Mouse (Mus musculus): ENCODE measurements around the gene Dclk1.

Gene Dclk1

DNA sequence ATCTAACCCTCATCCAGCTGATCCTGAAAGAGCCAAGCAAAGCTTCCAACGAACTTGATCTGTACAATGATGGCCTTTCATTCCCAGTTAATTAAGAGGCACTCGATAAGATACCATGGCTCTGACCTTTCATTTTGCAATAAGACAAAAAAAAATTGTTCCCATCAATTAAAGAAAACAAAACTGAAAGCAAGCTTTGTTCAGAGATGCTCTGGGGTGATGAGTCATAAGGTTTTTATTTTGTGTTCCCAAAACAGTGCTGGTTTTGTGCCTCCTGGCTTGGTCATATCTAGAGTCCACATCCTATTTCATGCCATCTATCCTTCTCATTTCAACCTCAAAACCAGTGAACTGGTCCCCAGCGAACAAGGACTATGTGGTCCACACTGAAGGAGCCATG is 91.3 kb downstream of the Dclk1 start:
- peak; percentile 95 for DNase-seq (ENCODE audit: inconsistent ontology term)

- DNase-seq (ENCODE audit: inconsistent ontology term), result no peak
These were observed 94.7 kb downstream of the Dclk1 start for GRCm38 (mm10) chr3:55336895-55337294.

- no peak for DNase-seq (ENCODE audit: inconsistent ontology term)
These were observed 95.5 kb downstream of the Dclk1 start for GRCm38 (mm10) chr3:55337671-55338070.

DNA sequence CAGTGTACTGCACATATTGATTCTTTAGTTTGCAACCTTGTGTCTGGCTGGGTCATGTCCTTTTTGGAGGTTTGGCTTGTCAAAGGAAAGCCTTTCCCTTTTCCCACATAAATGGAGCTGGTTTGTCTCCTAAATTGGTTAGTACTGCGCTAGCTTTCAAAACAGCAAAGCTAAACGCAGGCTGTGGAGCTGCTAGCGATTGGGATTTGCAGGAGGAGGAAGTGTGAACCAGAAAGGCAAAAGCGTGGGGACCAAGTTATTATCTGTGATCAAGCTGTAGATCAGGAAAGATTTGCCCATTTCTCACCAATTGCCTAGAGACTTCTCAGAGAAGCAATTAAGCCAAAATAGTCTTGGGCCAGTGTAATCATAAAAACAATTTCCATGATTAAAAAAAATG is 100.3 kb downstream of the Dclk1 start:
- no peak for DNase-seq (ENCODE audit: inconsistent ontology term)

GRCm38 (mm10) chr3:55347371-55348025 is 105.3 kb downstream of the Dclk1 start:
- no peak for DNase-seq (ENCODE audit: inconsistent ontology term)

- no peak for DNase-seq (ENCODE audit: inconsistent ontology term)
These were observed 105.8 kb downstream of the Dclk1 start for GRCm38 (mm10) chr3:55348026-55348390.

- DNase-seq (ENCODE audit: inconsistent ontology term), result no peak
These were observed 108.0 kb downstream of the Dclk1 start for GRCm38 (mm10) chr3:55350194-55350593.

DNA sequence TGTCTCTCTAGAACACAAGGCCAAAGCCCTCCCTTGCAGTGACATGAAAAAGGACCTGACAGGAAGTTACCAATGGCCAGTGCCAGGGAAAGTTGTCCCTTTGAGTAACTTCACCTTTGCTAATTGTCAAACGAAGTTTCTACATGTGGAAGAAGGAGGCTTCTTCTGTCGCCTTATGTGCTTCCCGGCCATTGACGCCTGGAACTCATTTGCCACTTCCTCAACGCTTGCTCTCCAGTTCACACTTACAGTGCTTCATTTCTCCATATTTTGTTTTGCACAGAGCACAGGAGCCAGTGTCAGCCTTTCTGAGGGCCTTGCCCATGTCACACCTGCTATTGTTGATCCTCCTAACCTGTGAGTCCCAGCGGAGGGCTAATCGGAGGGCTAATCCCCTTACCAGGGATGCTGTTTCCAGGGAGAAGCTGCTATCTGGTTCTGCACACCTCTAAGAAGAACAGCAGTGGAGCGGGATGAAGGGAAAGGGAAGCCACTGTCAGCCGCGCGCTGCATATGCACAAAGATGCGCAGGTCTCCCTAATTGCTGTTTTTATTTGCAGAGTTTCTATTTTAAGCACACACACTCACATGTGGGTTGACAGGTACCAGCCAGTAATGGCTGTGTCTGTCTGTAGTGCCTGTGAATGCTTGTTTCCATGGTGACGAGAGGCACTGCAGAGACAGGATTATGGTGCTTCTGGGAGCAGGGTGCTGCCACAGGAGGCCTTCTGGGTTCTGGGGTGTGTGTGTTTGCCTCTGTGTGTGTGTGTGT is 109.3 kb downstream of the Dclk1 start:
- DNase-seq (ENCODE audit: inconsistent ontology term), result no peak

GRCm38 (mm10) chr3:55352529-55352928 is 110.4 kb downstream of the Dclk1 start:
- DNase-seq (ENCODE audit: inconsistent ontology term), result peak; percentile 76

- DNase-seq (ENCODE audit: inconsistent ontology term), result no peak
These were observed 111.0 kb downstream of the Dclk1 start for GRCm38 (mm10) chr3:55353169-55353568.

DNA sequence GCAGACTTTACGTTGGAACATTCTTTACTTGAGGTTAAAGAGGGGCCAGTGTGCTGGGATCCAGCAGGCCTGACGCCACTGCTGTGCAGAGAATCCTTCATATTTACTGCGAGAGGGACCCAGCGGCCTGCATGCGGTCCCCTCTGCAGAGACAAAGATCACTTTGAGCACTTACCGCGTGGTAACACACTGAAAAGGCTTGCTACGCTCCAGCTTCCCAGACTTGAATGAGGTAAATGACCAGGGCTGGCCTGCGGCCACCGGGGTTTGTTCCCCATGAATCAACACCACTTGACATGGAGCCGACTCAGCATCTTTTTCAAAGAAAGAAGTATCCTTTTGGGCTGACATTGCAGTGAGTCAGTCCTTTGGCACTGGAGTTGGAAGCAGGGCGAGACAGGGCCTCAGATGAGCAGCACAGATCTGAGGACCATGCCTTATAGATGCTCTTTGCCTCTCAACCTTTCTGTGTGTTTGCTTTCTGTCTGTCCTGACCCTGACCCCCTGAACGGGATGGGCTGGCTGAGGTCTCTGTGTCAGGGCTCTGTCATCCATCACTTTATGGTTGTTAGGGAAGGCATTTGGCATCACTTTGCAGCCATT is 111.8 kb downstream of the Dclk1 start:
- peak; percentile 99 for DNase-seq (ENCODE audit: inconsistent ontology term)

DNA sequence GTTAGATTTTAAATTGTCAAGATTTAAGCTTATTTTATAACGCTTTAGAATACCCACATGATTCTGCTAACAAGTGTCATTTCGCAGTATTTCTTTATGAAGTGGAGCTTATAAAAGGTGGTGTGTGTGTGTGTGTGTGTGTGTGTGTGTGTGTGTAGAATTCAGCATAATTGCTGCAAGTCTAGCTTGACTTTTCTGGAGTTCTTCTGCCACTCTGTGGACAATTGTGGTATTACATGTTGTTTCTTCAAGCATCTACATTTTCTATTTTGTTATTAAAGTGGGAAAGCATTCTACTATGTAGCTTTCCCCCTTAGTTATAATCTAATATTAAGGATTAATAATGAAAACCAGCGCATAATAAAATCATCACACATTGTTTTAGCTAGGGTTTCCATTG is 112.6 kb downstream of the Dclk1 start:
- DNase-seq (ENCODE audit: inconsistent ontology term), result no peak

DNA sequence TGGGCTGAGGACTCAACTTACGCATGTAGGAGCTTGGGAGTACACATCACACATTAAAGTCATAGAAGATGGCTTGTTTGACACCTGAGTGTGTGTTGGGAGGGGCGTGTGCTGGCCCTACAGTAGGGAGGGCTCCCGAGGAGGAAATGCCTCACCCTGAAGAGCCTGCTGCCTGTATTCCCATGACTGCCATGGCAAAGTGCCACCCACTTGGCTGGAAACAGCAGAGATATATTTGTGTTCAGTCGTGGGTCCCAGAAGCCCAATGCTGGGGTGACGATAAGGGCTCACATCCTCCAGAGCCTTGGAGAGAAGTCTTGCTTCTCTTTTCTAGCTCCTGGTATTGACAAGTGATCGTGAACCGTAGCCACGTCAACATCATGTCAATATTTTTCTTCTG is 116.3 kb downstream of the Dclk1 start:
- no peak for DNase-seq (ENCODE audit: inconsistent ontology term)

- peak; percentile 63 for DNase-seq (ENCODE audit: inconsistent ontology term)
These were observed 118.7 kb downstream of the Dclk1 start for GRCm38 (mm10) chr3:55360836-55361235.

- DNase-seq (ENCODE audit: inconsistent ontology term), result peak; percentile 35
These were observed 125.0 kb downstream of the Dclk1 start for GRCm38 (mm10) chr3:55367166-55367565.

DNA sequence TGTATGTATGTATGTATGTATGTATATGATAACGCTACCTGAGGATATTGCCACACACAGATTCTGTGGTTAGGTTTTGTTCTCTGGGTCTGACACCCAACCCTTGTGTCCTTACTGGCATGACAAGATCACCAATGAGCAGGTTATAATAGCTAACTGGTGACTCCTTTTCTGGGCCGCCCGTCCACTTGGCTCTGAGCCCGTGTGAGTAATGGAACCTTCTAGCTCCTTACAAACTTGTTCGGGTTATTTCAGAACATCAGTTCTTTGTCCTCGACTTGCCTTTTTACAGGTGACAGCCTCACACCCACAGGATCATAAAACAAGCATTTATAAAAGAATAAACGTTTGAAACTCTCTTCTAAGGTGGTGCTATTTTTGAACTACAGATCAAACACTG is 127.0 kb downstream of the Dclk1 start:
- peak; percentile 50 for DNase-seq (ENCODE audit: inconsistent ontology term)

DNA sequence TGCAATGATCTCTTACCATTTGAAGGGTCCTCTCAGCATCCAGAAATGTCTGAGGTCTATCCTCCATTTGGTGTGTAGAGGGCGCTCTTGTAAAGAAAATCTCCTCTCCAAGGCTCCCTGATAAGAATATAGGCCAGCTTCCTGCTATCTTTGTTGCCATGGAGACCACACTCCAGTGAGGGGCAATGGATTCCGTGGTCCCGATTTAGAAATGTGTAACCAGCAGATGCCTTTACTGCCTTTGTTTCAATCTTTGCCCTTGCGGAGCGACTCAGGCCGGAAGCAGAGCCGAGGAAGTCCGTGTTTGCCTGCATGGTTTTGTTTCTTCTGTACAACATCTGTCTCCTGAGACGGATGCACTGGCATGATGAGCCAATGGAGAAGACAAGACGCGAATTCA is 131.5 kb downstream of the Dclk1 start:
- DNase-seq (ENCODE audit: inconsistent ontology term), result peak; percentile 55

GRCm38 (mm10) chr3:55378591-55378990 is 136.4 kb downstream of the Dclk1 start:
- DNase-seq (ENCODE audit: inconsistent ontology term), result no peak

DNA sequence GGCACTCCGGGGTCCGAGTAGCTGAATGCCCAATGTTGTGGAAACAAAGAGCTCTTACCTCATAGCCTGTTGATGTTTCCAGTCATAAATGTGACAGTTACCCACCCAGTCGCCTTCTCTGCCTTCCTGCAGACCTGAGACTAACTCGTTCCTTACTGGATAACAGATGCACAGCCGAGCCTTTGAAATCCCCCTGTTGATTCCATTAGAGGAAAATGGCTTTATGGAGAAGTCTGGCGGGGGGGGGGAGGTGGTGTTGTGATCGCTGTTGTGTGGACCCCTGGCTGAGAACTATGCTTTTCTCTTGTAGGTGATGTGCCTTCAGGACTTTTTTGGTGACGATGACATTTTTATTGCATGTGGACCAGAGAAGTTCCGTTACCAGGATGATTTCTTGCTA is 138.3 kb downstream of the Dclk1 start:
- no peak for DNase-seq (ENCODE audit: inconsistent ontology term)

DNA sequence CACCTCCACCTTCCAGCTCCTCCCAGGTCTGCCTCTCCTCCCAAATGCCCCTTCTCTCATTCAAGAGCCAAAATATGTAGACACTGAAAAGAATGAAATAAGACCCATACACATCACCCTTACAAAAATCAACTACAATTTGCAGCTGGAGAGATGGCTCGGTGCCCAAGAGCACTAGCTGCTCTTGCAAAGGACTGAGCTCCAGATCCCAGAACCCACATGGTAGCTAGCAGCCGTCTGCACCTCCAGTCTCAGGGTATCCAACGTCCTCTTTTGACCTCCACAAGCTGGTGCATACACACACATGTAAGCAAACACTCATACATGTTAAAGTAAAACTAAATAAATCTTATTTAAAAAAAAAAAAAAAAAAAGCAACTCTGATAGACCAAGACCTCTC is 150.4 kb downstream of the Dclk1 start:
- DNase-seq (ENCODE audit: inconsistent ontology term), result no peak

- DNase-seq (ENCODE audit: inconsistent ontology term), result no peak
These were observed 151.4 kb downstream of the Dclk1 start for GRCm38 (mm10) chr3:55393549-55393948.

GRCm38 (mm10) chr3:55396792-55397191 is 154.6 kb downstream of the Dclk1 start:
- no peak for DNase-seq (ENCODE audit: inconsistent ontology term)

All from Muller cell, postnatal 12 days (primary cell).